Mouse (Mus musculus) thymus, adult 2 months (tissue): ENCODE results near the gene Rfx1. TPM values are rescaled to one million over a fixed set of nuclear protein-coding genes. Genes with fewer than 3 reads are reported as not detected.

Experiments used
- DNase-seq: peaks from one replicate; pipeline ENCODE4 v3.0.0; 2021
- H3K27ac ChIP-seq: fragments of 200-500 bp; 2 replicates; pipeline ENCODE4 v1.5.1; 2012; ENCODE audit warnings: low read length, control low read depth; ENCODE audit not compliant: control insufficient read depth, insufficient read depth
- H3K27me3 ChIP-seq: fragments of 200-500 bp; 2 replicates; pipeline ENCODE4 v1.6.1; 2012; ENCODE audit warnings: mild to moderate bottlenecking, low read length, moderate library complexity, mixed read lengths; ENCODE audit not compliant: control insufficient read depth, insufficient read depth
- H3K36me3 ChIP-seq: fragments of 200-500 bp; 2 replicates; pipeline ENCODE4 v1.6.1; 2012; ENCODE audit warnings: mild to moderate bottlenecking, low read length, moderate library complexity; ENCODE audit not compliant: control insufficient read depth, insufficient read depth
- H3K4me1 ChIP-seq: fragments of 200-500 bp; replicated peaks from 2 replicates; pipeline ENCODE4 v1.6.1; 2012; ENCODE audit warnings: low read length; ENCODE audit not compliant: control insufficient read depth, insufficient read depth
- H3K4me3 ChIP-seq: fragments of 200-500 bp; 2 replicates; pipeline ENCODE4 v1.5.1; 2012; ENCODE audit warnings: mild to moderate bottlenecking, low read length, control low read depth, moderate library complexity; ENCODE audit not compliant: control insufficient read depth, insufficient read depth
- CTCF ChIP-seq: fragments of 200-500 bp; IDR thresholded peaks from 2 replicates; pipeline ENCODE4 v1.5.1; 2012; ENCODE audit warnings: mild to moderate bottlenecking, control low read depth, low read length, moderate library complexity, borderline replicate concordance; ENCODE audit not compliant: control insufficient read depth, poor library complexity, insufficient read depth; ENCODE audit errors: extremely low read depth
- POLR2A ChIP-seq: fragments of 200-500 bp; IDR thresholded peaks from 2 replicates; pipeline ENCODE4 v1.6.1; 2012; ENCODE audit warnings: mild to moderate bottlenecking, low read length, control low read depth, moderate library complexity; ENCODE audit not compliant: control insufficient read depth, poor library complexity, insufficient read depth; ENCODE audit errors: extremely low read depth
- WGBS: fragments of 180-500 bp; shearing (Covaris S2); methylation state at CpG from one replicate; pipeline ENCODE4 v1.1.7; 2018; 5-methylcytosine and 5-hydroxymethylcytosine counted together
- polyA plus RNA-seq: library from polyadenylated mRNA; depleted of rRNA; stranded (reverse); fragments of >200 nt; gene quantifications from 2 replicates; pipeline ENCODE4 v1.2.3, GENCODE M21; 2012

The Rfx1 gene
- polyA plus RNA-seq, 1 experiment, result 76.1 TPM

- Histone ChIP-seq H3K4me3 (peak within 1 kb of the TSS; percentile 55), H3K4me1 (peaks cover 18% of the 10 kb centered on the region), H3K36me3 (no peaks in the 10 kb centered on the region), H3K27ac (peak within 1 kb of the TSS; percentile 99), H3K27me3 (no peaks in the 10 kb centered on the region)
- 65% methylated on average over 1 of the region's 1 CpGs for WGBS
- TF ChIP-seq POLR2A, result no peak
- no peak for TF ChIP-seq CTCF
- no peak for DNase-seq
Measured at GRCm38 (mm10) chr8:84065037-84065436, 1.6 kb upstream of the Rfx1 start, which contains the start of gene Gm10643. Gm10643 (minus strand) TSS chr8:84065137.

GRCm38 (mm10) chr8:84065457-84066072 lies 1.1 kb upstream of the Rfx1 start:
- Histone ChIP-seq H3K27ac (peak overlapping the region; percentile 99), H3K27me3 (no peaks in the 10 kb centered on the region), H3K4me1 (peaks cover 18% of the 10 kb centered on the region), H3K36me3 (no peaks in the 10 kb centered on the region), H3K4me3 (peak overlapping the region; percentile 55)
- TF ChIP-seq POLR2A, result no peak
- no peak for TF ChIP-seq CTCF
- WGBS, result 18% methylated on average over 5 of the region's 5 CpGs
- DNase-seq, result no peak

- Histone ChIP-seq H3K4me1 (peaks cover 18% of the 10 kb centered on the region), H3K4me3 (peak overlapping the region; percentile 49), H3K36me3 (no peaks in the 10 kb centered on the region), H3K27ac (peak overlapping the region; percentile 8; the same call in 1 of the 2 replicates), H3K27me3 (no peaks in the 10 kb centered on the region)
- DNase-seq, result peak; percentile 97
- TF ChIP-seq POLR2A, result peak; percentile 56; the same call in 1 of the 2 replicates
- no peak for TF ChIP-seq CTCF
- under 1% methylated on average over 54 of the region's 58 CpGs for WGBS
Measured at GRCm38 (mm10) chr8:84067047-84067573, 476 bp downstream of the Rfx1 start.

- 92% methylated on average over 7 of the region's 7 CpGs for WGBS
- Histone ChIP-seq H3K27me3 (no peaks in the 10 kb centered on the region), H3K27ac (no peak overlapping the region), H3K4me1 (peaks cover 18% of the 10 kb centered on the region), H3K36me3 (no peaks in the 10 kb centered on the region), H3K4me3 (no peak overlapping the region)
- TF ChIP-seq POLR2A, result no peak
- no peak for TF ChIP-seq CTCF
- no peak for DNase-seq
Measured at GRCm38 (mm10) chr8:84067911-84068310, 1.3 kb downstream of the Rfx1 start.

- H3K27me3 ChIP-seq, result no peaks in the 10 kb centered on the region
- no peak overlapping the region for H3K27ac ChIP-seq
- H3K36me3 ChIP-seq, result no peaks in the 10 kb centered on the region
- peaks cover 22% of the 10 kb centered on the region for H3K4me1 ChIP-seq
- WGBS, result 84% methylated on average over 12 of the region's 12 CpGs
- H3K4me3 ChIP-seq, result no peak overlapping the region
- DNase-seq, result no peak
- no peak for TF ChIP-seq POLR2A
- TF ChIP-seq CTCF, result no peak
Measured at GRCm38 (mm10) chr8:84068316-84069035, 1.8 kb downstream of the Rfx1 start.

- 93% methylated on average over 1 of the region's 1 CpGs for WGBS
- H3K4me1 ChIP-seq, result peaks cover 19% of the 10 kb centered on the region
Measured at GRCm38 (mm10) chr8:84069169-84069568, 2.5 kb downstream of the Rfx1 start.

More at GRCm38 (mm10) chr8:84069169-84069568, 2.5 kb downstream of the Rfx1 start:
- TF ChIP-seq CTCF, result no peak
- no peak for TF ChIP-seq POLR2A
- Histone ChIP-seq H3K27me3 (no peaks in the 10 kb centered on the region), H3K36me3 (no peaks in the 10 kb centered on the region), H3K4me3 (no peak overlapping the region), H3K27ac (no peak overlapping the region)
- no peak for DNase-seq
